Mouse (Mus musculus) adrenal gland (tissue): ENCODE measurements around the gene 6330409D20Rik.

Experiments used
- intact Hi-C: fragments of 180-260 bp; cut with DNase I; formaldehyde crosslinking; loops from one replicate; pipeline ENCODE4 v1.15.1; 2025
- long read RNA-seq, 2 experiments: library from polyadenylated mRNA; unstranded; transcript quantifications; one replicate each; pipeline ENCODE4 v2.0.0; 2020; ENCODE audit warnings: borderline replicate concordance in 1 of 2; ENCODE audit not compliant: insufficient replicate concordance in 1 of 2

Gene 6330409D20Rik
- long read RNA-seq, experiment 1 = 0 reads
- long read RNA-seq, experiment 2 = 0 reads

DNA sequence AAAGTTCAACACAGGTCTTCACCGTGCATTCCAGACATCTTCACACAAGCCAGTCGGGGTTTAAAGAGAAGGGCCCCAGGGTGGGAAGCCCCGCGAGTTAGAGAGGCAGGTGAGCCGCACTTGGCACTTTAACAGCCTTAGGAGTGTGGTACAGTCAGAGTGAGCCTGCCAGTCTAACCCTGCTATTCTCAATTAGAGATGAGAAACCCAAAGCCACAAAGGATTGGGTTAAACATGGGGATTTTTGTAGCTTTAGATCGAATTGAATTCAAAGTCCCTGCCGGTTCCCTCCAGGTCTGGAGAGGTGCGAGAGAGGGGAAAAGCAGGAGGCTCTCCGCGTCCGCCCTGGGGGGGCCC, at the start of gene 6330409D20Rik:
6330409D20Rik (minus strand) TSS at position 101 of the 357 bp plus-strand sequence.
- intact Hi-C loops = no loop called here

DNA sequence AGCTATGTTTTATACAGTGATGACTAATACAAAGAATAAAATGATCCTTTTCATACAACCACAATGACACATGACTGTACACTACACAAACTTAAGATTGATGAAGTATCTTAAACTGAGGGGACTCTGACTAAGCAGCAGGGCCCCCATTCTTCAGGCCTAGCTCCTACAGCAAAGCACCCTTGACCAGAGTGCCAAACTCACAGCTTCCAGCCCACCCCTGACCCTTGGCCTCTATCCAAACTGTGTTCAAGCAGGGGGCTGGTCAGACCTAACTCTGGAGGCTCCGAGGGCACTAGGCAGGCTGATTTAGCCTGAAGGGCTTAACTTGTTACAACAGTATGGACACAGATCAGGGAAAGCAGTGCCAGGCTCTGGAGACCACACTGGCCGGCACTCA, 47.8 kb upstream of the 6330409D20Rik start:
- intact Hi-C loops = loop anchor here (10.0 kb wide), 1 partner anchor 136 kb away; no protein-coding TSS in a partner anchor

DNA sequence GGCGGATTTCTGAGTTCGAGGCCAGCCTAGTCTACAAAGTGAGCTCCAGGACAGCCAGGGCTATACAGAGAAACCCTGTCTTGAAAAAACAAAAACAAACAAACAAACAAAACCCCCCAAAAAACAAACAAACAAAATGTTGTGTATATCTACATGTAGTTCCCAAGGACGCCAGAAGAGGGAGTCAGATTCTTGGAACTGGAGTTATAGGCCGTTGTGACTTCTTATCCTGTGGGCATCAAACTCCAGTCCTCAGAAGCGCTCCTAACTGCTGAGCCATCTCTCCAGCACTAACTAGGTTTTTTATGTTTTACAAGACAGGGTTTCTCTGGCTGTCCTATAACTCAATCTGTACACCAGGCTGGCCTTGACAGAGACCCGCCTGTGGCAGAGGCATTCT, 46.4 kb upstream of the 6330409D20Rik start:
- intact Hi-C loops = loop anchor here (2.0 to 10.0 kb wide), 2 partner anchors 70 to 138 kb away; no protein-coding TSS in a partner anchor

DNA sequence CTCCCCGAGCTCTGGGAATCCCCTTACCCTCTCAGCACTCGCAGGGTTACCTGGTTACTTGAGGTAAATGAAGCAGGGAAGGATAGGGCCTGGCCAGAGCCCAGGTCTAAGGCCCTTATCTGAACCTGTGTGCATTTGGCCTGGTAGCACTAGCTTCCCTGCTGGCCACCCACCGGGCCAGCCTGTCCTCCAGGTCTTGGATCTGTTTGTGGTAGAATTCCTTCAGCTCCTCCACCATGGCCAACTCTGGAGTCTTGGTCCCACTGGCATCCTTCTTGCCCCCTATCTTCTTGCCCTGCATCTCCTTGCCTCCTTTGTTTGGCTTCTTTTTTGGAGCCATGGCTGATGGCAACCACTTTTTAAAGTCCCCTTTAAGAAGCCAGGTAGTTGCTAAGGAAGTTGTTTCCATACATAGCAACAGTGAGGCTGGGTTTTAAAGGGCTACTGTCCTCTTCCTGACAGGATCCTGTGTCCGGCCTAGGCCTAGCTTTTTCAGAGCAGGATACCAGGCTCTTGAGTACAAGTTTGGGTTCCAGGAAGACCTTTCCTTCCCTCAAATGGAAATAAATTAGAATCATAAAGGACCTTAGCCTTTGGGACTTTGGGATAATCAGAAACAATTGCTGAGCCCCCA, 43.3 kb upstream of the 6330409D20Rik start, which contains the start of gene Cfap157:
Cfap157 (minus strand) TSS at position 381 of the 634 bp plus-strand sequence.
- intact Hi-C loops = loop anchor here (10.0 kb wide), 1 partner anchor 141 kb away; no protein-coding TSS in a partner anchor

DNA sequence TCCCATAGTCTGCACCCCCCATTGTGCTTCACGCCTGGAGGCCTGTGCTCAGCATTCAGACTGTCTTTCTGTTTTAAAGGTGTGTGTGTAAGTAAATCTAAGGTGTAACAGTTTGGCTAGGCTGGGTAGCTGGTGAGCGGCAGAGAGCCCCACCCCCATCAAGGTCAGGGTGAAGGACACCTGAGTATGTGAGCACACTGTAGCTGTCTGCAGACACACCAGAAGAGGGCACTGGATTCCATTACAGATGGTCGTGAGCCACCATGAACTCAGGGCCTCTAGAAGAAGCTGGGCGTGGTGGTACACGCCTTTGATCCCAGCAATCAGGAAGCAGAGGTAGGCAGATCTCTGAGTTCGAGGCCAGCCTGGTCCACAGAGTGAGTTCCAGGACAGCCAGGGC, 40.9 kb upstream of the 6330409D20Rik start:
- intact Hi-C loops = loop anchor here (10.0 kb wide), 1 partner anchor 143 kb away; no protein-coding TSS in a partner anchor

DNA sequence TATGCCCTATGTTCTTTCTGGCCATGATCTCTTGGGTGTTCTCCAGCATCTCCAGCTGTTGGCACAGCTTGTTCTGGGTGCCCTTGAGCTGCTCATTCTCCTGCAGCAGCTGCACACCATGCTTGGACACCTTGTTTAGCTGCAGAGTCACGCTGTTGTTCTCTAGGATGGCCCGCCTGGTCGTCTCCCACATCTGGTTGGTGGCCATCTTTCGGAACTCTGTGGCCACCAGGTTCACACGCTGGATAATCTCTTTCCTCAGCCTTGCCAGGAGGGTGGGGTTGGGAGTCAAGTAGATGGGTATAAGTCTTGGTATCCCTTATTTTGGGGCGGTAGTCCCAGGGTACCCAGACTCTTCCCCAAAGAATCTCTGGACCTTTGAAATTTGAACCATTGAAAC, 38.9 kb upstream of the 6330409D20Rik start:
- intact Hi-C loops = loop anchor here (10.0 kb wide), 1 partner anchor 145 kb away; no protein-coding TSS in a partner anchor

DNA sequence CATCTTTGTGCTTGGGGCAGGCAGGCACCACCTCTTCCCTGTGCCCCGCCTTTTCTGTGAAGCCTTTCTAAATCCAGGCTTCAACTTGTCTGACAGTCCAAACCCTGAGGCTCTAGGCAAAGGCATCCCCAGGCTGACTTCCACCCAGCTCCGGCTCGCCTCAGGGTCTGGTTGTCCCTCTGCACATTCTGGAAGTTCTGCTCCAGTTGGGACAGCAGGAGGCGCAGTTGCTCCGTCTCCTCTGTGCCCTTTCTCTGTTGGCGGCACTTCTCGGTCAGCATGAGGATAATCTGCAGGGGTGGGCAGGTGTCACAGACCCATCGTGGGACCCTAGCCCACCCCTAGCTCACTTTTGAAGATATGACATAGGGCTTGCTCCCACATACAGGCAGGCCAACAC, 38.3 kb upstream of the 6330409D20Rik start:
- intact Hi-C loops = no loop called here

DNA sequence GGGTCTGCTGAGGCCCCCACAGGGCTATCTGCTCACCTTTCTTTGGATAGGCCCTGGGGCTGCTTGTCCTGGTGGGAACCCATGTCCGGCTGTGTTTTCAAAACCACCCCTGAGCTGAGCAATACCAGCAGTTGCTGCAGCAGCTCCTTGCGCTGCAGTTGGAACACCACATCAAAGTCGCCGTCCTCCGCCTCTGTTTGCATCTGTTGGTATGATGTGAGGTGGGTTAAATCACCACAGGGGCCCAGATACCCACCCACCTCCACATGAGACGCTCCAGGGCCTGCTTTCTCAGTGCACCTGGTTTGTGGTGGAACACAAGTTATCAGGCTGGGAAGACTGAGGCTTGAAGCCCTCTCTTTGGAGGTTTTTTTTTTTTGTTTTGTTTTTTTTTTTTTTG, 37.3 kb upstream of the 6330409D20Rik start:
- intact Hi-C loops = no loop called here

DNA sequence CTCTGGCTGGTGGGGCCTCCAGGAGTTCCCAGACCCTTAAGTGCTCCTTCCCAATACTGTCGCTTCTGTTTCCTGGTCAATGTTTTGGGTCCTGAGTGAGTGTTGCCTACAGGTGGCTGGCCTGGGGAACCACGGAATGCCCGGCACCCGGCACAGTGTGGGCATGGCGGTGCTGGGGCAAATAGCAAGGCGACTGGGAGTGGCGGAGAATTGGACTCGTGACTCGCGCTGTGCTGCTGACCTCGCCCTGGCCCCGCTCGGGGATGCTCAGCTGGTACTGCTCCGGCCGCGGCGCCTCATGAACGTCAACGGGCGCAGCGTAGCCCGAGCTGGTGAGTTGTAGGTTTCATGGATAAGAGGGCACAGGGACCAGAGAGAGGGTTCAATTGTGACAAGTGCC, 35.4 kb upstream of the 6330409D20Rik start:
- intact Hi-C loops = no loop called here

DNA sequence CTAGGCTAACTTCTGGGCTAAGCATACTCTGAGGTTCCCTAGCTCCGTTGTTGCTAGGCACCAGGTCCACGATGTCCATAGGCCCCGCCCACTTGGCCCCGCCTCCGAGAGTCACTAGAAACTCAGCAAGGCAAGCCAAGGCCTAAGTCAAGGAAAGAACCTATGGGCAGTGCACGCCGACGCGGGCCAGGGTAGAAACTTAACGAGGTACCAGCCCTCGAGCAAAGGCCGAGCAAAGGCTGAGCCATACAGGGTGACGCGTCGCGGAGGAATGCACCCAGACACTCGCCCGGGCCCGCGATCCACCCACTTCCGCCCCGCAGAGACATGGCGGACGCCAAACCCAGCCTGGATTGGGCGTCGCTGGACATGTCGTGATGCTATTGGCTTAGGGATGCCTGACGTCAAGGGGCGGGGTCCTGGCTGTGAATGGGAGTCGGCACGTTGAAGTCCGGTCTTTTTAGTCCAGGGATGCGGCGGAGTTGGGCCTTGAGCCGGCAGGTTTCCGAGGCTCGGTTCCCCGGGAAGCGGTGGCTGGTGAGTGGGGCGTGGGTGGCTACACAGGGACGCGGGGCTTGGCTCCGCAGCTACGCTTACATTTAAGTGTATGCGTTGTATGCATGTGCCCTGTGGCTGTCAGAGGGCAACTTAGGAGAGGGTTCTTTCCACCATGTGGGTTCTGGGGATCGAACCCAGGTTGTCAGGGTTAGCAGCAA, 34.7 kb upstream of the 6330409D20Rik start, which contains the start of the genes Ttc16 and Ptrh1:
Ttc16 (minus strand) TSS at position 275 of the 716 bp plus-strand sequence.
Ptrh1 (plus strand) TSS at position 428 of the 716 bp plus-strand sequence.
- intact Hi-C loops = no loop called here

DNA sequence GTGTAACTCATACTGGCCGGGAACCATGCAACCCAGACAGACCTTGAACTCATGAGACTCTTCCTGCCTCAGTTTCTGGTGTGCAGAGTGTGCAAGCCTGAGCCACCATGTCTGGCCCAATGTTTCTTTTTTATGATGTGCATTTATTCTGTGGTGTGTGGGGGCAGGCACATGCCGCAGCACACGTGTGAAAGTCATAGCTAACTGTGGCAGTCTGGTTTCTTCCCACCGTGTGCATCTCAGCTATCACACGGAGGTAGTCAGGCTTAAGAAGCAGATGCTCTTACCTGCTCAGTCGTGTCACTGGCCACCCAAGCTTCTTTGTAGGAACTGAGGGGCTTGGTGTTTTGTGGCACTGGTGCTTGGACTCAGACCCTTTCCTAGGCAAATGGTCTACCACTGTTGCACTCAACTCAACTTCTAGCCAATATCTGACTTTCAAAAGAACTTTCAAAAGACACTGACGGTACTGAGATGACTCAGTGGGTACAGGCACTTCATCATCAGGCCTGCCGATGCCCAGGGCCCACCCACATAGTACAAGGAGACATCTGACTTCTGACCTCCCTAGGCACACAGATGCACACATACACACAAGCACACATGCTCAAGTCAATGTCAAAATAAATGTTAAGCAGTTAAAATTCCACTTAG, 31.9 kb upstream of the 6330409D20Rik start:
- intact Hi-C loops = no loop called here

DNA sequence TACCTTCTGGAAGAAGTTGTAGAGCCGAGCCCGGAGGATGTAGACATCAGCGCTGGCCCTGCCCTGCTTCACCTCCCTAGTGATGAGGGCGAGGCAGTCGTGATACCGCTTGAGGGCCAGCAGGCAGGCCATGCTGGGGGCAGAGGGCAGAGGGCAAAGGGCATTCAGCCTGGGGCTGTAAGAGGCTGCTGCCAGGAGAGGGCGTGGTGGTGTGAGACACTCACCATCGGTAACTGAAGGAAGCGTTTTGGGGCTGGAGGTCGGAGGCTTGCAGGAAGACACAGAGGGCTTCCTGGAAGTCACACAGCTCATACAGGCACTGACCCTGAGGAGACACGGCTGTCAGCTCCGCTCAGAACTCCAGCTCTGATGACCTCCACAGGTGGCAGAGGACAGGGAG, 31.1 kb upstream of the 6330409D20Rik start:
- intact Hi-C loops = no loop called here

DNA sequence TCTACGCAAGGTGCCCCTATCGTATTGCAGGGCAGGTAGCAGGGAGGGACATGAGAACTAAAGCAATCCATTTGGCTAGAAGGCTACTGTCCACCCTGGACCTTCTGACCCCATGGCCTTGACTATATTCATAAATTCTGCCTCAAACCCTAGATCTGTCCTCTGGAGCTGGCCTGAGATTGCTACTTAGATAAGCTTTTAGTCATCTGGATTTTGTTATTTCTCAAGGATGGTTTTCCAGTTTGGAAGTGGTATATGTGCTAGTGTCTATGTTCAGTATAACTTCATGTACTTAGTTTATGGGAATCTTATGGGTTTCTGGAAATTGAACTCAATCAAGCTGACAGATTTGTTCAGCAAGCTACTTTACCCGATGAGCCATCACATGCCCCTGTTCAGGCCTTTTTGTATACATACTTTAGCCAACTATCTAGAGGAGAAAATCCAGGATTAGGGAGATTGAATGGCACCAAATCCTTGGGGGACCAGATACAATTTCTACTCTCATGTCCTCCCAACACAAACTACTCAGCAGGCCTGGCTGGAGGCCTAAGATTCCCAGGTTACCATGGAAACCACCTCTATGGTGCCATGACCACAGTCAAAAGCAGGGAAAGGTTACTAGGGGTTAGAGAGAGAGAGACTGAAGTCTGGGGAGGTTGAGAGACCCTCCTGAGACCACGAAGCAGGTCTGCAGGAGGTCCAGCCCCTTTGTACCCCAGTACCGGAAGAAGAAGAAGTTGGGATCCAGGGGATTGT, 28.7 kb upstream of the 6330409D20Rik start:
- intact Hi-C loops = no loop called here

DNA sequence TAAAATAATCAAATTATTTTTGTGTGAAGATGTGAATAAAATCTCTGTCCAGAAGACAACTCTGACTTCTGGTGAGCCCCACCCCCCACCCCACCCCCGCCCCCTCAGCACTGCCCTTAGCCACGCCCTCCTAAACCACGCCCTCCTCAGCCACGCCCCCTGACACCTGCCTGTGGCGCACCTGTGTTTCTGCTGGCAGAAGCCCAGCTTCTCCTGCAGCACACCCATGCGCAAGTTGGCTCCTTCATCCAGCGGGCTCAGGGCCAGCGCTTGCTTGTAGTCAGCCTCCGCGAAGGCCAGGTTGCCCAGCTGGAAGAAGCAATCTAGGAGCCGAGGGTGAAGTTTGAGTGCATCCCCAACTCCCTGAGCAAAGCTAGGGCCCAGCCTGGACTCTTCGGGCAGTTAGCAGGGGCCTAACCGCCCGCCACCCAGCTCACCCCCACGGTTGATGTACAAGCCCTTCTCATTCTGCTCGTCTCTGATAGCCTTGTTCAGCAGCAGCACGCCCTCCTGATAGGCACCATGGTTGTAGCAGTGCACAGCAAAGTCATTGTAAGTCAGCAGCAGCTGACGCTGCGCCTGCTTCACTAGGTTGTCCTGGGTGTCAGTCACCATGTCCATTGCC, 28.0 kb upstream of the 6330409D20Rik start:
- intact Hi-C loops = no loop called here

DNA sequence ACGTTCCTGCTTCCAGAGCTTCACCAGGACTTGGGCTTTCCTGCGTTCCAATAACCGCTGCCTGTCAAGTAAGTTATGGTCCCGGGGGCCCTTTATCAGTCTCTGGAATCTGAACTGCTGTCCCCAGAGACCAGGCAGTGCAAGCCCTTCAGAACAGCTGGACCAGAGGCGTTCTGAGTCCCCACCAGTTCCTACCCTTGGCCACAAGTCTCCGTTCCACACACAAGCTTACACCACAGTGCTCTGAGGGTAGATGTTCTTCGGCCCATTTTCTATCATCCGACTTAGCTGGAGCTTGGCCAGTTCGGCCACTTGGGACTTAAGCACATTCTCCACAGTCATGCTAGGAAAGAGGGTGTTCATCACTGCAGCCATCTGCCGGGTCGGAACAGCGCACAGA, 26.4 kb upstream of the 6330409D20Rik start:
- intact Hi-C loops = no loop called here

DNA sequence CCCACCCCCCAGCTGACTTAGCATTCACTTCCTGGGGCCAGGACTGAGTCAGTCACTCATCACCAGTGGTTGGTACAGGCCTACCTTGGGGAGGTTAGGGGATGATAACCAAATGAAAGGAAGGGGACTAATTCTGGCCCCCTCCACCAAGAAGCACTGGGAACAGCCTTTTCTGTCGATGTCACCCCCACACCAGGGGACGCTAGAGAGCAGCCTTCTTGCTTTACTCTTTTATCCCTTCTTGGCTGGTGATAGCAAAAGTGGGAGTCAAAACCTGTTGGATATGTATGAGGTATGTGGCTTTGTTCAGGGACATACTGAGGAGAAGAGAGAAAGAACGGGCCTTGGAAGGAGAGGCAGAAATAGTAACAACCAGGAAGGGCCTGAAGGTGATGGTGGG, 22.5 kb upstream of the 6330409D20Rik start:
- intact Hi-C loops = no loop called here

DNA sequence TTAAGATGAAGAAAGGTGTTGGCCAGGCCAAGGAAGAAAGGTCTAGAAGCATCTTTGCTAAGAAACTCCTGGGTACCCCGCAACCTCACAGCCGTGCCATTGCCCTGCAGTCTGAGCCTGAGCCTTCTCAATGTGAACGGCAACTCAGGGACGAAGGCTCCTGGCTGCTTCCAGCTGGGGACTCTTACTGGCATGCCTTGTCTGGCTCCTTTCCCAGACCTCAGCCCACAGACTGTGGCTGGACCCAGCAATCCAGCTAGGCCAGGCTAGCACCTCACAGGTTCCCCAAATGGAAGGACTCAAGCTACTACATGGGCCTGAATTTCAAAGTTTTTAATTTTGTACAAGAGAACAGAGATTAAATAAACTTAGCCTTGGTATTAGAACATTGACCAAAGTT, 21.0 kb upstream of the 6330409D20Rik start:
- intact Hi-C loops = no loop called here

DNA sequence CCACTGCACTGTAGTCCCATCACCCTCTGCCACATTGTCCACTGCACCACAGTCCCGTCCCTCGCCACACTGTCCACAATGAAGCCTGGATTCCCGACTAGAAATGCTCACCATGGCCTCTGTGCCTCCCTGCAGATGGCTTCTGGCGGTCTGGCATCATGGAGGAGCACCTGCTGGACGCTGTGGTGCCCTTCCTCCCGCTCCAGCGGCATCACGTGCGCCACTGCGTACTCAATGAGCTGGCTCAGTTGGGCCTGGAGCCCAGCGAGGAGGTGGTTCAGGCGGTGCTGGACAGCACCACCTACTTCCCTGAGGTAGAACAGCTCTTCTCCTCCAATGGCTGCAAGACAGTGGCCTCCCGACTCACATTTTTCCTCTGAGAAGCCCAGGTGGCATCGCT, 20.5 kb upstream of the 6330409D20Rik start:
- intact Hi-C loops = no loop called here

DNA sequence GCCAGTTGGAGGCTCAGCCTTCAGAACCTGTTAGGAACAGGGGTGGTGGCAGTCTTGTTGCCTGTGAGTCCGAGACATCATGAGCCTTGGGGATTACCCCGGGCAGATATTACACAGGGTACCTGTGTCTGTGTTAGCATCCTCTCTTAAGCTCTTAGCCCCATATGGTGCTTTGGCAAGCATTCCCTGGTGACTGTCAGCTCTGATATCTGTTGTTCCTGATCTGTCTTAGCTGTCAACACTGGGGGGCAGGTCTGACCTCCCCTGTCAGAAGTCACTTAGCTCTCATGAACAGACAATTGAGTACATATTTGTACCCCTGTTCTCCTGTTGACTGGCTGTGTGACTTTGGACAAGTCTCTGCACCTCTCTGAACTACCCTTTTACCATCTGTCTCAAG, 18.2 kb upstream of the 6330409D20Rik start:
- intact Hi-C loops = loop anchor here (10.0 kb wide), 1 partner anchor 124 kb away; no protein-coding TSS in a partner anchor

DNA sequence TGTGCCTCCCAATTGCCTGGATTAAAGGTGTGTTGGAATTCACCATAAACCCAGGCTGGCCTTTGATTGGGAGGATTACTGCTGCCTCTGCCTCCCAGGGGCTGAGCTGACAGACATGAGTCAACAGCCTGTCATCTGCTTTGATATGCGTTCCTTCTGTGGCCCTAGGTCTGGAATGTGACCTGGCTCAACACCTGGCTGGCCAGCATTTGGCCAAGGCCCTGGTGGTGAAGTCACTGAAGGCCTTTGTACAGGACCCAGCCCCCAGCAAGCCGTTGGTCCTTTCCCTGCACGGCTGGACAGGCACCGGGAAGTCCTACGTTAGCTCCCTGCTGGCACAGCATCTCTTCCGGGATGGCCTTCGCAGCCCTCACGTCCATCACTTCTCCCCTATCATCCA, 17.7 kb upstream of the 6330409D20Rik start:
- intact Hi-C loops = loop anchor here (10.0 kb wide), 1 partner anchor 124 kb away; no protein-coding TSS in a partner anchor
